Mouse (Mus musculus) kidney, postnatal 4 days (tissue): ENCODE measurements at regions not wholly inside any gene's neighbourhood (a gene's known extent, or its start where the extent isn't known, plus 50 kb on each side); places are given as distances from the start of the nearest gene placed in this dataset.

ENCODE experiments used
- DNase-seq, 2 experiments: peaks; one replicate each; pipeline ENCODE4 v3.0.0; 2021; ENCODE audit warnings: mixed read lengths in 2 of 2

DNA sequence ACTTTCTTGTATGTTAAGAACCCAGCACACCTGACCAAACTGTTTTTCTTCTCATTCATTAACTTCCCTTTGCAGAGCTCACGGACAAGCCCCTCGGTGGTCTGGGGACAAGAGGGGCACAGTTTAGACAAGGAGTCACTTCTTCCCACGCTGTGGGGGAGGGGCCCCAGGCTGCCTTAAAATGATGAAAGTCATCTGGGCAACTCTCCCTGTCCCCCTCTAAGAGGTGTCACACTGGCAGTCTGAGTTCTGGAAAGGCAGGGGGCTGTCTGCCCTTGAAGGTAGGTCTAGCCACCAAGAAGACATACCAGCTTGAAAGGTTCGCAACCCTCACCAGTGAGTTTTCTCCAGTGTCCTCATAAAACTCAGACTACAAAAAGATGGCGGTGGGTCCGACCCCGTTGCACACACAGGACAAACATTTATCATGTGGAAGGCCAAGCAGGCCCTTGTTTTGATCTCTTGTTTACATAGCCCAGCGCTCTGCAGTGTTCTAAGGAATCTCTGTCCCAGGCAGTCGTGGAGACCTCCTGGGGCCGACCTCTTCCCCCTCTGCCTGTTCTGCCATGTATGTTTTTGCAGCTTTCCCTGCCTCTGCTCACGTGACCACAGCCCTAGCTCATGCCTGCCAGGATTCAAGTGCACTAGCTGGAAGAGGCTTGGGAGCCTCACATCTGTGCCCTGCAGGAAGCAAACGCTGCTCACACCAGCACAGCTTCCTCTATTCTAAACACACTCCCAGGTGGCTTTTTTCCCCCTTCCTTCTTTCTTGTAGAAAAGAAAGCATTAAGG is 259.2 kb downstream of the Cxcl12 start:
- DNase-seq = peak; percentile 31 to 51

DNA sequence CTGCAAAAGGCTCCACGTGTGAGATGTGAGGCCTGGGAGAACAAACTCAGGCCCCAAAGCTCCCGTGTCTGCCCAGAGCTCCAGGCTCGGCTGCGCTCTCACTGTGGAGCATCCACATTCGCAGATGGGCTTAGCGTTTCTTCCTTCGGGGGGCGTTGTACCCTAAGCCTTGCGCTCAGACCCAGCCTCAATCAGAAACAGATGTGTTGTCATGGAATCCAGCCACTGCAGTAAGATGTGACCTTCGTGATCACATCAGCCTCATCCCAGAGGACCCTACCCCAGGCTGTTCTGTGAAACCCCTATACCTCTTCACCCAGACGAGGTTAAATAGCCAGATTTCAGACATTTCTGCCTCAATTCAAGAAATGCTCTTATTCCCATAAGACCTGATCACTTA is 260.1 kb downstream of the Cxcl12 start:
- DNase-seq = no peak

DNA sequence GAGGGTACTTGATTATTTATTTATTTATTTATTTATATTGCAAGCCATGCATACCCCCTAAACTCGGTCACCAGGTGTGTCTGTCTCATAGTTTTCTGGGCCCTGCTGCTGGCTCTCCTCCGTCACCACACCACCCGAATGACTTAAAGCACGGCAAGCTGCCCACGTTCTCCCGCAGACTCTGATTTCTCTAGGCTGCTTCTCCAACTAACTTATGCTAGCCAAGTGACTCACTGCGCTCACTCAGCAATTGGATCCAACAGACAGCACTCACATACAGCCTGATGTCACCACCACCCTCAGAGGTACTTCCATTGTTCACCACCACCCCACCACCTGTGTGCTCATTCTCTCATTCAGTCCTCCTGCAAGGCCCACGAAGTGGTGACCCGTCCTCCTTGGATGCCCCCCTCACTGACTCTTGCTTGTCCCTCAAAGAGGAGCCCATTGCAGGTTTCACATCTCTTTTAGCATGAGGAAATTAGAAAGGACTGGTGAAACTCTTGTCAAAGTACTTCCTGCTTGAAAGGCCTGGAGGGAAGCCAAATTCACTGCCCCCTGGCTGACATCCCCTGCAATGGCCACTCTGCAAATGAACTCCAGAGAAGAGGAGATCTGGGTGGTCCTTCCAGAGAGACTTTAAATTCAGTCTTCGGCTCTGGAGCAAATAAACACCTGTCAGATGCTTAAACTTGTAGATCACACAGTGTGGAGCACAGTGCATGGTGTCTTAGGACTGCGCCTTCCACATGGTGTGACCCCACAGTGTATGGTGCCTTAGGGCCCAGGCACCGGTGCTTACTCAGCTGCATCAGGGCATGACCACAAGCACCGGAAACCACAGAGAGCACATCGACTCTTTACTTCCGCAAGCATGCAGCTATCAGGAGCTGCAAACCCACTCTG is 262.8 kb downstream of the Cxcl12 start:
- peak; percentile 72 to 77 for DNase-seq

DNA sequence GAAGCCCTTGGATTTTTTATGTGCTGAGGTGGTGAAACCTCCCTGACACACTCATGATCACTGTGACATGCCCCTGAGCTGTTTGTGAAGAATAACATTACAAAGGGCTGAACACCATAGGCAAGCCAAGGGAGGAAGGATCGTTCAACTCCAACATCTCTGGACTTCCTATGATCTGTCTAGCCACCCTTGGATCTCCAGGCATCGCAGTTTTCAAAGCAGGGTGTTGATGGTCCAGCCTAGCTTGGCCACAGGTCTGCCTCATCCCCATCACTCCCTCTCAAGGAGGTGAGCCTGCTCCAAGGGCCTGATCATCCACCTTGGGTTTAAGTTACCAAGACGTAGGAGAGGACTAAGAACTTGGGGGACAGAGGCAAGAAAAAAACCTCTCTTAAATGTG is 268.5 kb downstream of the Cxcl12 start:
- no peak for DNase-seq

DNA sequence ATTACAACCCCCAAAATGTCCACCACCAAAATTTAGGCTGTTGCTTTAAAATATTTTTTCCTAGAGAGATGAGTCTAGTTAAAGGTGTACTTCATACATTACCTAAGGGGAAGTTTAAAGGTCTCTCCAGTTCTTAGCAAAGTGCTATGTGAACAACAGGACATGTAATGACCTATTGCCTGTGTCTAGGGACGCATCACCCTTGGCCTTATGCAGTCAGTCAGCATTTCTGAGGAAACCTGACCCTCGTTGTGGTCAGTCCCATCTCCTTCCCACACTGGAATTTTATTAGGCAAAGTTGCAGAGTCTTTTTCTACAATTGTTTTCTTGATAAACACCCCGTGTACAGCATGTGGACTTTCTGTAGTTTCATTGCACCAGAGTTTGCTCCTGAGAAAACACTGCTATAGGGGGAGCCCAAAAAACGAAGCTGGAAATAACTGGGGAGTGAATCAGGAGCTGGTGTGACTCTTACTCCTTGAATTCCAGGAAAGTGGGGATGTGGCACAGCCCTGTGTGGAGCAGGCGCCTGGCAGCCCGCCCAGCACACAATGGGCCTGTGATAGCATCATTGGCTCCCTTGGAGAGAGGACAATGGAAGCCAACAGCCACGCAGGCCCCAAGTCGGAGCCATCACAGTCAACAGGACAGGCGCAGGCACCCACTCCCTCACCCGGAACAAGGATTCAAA is 269.2 kb downstream of the Cxcl12 start:
- DNase-seq = peak; percentile 57 to 69

DNA sequence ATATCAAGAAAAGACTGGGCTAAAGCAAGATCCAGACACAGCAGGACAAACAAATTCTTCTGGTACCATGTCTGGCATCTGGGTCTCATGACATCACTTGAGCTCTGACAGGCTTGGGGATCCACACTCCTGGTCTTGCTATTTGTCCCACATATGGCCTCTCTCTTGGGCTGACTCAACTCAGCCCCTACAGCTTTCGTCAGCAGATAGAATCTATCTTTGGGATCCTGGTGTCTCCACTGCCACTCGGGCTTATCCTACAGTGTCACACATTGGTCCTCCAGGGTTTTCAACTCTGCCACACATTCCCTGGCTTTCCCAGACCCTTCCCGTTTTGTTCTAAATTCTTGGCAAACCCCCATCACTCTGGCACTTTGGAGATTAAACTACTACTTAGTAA is 280.3 kb downstream of the Cxcl12 start:
- no peak for DNase-seq

DNA sequence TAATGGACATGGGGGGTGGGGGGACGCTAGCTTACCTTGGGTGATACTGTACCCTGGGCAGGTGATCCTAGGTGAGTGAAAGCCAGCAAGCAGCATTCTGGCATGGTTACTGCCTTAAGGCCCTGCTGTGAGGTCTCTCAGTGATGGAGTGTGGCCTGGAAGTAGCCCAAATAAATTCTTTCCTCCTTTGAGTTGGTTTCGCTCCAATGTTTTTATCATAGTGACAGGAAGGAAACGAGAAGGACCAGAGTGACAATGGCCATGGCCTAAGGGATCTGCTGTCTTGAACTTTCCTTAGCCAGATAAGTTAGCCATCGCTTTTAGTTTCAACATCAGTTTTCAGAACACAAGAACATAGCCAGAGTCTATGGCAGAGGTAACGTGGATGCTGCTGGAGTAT is 282.7 kb downstream of the Cxcl12 start:
- DNase-seq = no peak

DNA sequence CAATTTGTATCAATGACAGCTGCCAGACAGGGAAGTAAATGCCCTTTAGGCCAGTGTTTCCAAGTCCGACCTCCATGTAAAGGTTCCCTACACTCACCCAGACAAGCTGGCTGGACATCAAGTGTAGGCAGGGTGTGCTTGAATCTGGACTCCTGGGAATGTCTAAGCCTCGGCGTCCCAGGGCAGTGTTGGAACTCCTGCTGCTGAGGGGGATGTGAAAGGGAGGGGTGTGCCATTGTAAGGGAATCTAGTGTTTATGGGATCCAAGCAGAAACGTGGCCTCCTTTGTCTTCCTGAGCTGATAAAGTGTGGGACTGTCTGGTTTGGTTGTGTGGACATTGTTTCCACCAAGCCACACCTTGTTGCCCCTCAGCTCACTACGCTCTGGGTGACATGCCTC is 291.9 kb downstream of the Cxcl12 start:
- no peak for DNase-seq

DNA sequence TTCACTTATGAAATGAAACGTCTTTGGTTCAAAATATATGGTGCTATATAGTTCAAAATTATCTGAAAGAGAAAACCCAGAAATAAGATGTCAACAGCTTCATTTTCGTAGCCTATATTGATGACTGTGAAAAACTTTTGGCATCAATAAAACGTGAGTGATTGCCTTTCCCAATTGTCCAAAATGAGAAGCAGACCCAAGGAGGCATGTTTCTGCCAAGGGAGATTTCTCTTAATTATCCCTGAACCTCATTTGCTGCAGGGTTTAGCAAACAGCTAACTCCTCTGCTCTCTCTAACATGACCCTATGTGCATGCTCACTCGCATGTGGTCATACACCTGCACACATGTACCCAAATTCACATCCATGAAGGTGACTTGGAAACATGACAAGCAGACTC is 296.8 kb downstream of the Cxcl12 start:
- DNase-seq = no peak

DNA sequence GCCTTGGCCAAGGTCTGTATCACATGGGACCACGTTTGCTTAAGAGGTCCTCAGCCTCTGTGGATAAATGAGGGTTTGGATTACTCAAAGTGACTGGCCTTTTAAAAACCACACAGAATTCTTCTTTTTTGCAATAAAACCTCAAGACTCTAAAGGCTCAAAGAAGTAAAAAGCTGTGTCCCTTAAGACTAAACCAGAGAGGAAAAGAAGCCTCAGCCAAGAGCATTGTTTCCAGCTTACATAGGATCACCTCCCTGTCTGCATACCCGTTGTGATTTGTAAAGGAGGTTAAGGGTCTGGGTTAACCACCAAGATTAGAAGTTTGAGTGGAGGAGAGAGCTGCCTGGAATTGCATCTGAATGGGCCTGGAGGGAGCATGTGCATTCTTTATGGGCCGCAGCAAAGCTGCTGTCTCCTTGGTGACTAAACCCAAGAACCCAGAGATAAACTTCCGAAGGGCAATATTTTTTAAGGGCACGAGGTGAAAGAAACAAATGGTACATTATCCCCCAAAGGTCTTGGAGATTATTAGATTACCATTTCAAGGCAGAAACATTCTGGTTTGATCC is 297.4 kb downstream of the Cxcl12 start:
- no peak for DNase-seq

DNA sequence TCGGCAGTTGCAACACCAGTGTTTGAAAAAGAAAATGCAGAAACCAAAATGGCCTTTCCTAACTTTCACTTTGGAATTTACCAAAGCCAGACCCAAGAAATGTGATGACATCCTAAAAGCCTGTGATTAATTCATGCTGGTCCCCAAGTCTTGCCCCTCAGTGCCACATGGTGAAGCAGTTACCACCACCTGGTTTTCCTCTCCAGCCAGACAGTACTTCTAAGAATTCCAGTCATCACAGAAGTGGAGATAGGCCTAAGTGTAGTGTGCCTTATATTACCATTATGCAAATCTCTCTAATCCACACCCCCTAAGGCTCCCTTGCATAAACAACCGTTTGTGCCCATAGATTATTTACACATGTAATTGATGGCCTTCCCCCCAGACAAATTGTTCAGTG is 311.0 kb downstream of the Cxcl12 start:
- DNase-seq = no peak

DNA sequence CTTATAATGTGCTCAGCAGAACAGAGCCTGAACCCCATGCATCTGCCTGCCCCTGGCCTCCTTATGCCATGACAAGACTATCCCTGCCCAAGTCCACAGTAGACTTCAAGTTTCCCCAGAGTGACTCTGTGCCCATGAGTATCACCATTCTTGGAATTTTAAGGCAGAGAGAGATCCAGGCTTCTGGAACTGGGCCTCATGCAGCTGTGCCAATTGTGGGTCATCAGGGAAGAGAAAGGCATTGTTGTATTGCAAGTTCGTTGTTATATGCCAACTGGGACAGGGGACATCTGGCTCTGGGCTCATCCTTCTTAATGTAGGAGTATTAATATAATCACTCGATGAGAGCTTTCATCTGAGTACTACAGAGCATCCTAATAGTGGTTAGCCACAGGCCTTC is 312.1 kb downstream of the Cxcl12 start:
- no peak for DNase-seq

DNA sequence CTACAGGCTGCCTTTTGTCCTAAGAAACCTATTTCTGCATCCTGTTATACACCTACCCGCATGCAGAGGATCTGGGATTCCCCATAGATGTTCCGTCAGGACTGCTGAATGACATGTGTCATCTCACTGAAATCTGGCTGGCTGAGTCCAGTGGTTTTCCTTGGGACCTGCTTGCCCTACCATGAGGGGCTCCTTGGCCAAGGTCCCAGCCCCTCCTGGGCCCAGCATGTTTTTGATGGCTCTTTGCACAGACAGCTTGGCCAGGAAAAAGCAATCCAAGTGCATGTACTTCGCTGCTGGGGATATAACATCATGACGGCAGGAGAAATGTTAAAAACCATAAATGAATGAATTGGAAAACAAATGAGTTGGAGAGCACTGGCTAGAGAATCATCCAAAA is 320.8 kb downstream of the Cxcl12 start:
- no peak for DNase-seq

DNA sequence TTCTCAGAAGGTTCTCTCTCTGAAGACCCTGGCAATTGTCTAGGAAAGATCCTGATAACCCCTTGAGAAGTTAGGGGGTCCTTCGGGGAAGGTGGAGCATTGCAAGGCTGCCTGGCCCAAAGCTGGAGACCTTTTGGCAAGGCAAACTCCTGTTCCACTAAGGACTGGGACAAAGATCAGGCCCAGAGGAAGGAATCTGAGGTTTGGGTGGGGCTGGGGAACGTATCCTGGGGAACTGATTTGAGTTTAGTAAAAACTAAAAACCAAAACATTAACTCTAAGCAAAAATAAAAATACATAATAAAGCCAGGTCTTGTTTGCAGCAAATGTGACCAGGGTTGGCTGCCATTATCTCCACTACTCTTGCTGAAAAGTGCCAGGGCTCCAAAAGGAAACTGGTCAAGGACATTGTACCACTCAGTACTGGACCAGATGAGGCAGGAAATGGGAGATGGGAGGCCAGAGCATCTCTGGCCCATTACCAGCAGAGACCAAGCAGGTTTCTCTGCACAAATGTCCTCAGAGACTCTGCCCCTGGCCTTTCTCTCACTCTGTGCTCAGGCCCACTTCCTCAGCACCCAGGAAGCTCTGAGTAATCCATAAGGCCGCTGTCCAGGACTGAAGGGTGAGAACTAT is 321.5 kb downstream of the Cxcl12 start:
- DNase-seq = no peak

DNA sequence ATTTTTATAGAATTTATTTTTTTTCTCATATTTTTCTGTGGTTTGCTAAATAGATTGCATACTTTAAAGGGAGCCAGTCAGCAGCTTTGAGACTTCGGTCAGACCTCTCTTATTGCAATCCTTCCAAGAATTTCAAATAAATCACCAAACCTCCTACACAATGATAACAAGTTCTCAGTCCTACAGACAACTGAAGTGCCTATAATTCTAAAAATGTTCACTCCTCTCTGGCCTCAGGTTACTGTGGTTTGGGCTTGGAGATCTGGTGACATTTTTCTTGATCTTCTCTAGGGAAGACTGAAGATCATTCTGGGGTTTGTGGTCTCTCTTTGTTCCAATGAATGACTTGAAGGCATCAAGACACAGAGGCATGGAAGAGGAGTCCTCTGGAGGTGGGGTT is 326.6 kb downstream of the Cxcl12 start:
- no peak for DNase-seq

DNA sequence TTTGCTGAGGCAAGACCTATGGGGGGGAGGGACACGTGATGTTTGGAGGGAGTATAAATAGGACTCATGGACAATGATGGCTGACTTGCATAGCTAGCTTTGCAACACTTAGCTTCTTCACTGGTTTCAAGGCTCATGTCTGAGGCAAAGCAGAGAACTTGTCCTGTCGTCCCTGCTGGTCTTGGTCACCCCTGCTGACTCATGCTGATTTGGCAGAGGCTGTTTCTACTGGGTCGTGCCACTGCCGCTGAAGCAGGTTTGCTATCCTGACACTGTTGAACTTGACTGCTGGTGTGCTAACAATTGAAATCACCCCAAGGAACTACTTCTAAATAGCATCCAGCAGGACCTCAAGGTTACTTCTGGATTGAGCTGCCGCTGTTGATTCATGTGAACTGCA is 329.0 kb downstream of the Cxcl12 start:
- no peak for DNase-seq

DNA sequence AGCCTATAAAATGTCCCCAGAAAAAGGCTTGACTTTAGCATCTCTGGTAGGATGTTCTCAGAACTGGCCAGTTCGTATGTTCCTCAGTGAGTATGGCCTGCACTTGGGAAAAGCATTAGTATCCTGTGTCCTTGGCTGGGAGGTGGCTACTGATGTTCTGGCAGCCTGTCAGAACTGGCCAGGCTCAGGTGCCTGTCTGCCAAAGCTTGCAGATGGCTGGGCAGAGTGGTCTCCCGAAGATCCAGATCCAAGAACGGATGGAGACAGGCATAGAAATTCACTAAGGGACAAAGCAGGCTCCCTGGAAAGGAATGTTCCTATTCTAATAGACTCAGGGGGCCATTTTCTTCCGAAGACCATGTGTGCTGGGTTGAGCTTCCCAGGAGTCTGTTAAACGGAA is 329.6 kb downstream of the Cxcl12 start:
- no peak for DNase-seq

DNA sequence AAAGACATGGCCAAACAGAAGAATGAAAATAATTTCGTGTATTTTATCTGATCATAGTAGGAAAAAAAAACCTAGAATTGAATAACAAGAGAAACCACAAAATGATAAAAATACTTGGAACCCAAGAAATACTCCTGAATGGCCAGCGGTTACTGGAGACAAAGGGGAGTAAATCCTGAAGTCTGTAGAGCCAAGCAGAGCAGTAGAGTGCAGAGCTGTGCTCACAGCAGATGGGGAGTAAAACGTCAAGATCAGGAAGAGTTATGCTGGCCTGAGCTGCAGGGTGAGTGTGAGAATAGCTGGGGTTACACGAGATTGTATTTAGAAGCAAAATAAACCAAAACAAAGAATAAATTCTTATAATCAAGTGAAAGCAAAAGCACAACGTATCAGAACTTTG is 334.0 kb downstream of the Cxcl12 start:
- DNase-seq = peak in 1 of 2 experiments; percentile 29

DNA sequence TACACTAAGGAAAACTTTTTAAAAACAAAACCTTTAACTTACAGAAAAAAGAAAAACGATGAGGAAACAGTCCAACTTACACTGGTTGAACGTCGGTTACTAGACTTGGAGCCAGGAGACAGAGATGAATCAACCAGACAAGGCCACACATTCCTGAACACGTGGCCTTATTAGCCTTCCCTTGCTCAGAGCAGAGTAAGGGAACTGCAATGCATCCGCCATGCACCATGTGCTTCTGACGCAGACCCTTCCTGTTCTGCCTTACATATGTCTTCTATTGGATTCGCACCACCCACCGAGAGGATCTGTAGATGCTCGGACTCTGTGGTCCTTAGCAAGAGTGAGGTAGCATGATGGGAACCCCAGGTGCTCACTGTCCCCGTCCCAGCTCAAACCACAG is 336.2 kb upstream of the Zfp637 start:
- no peak for DNase-seq

DNA sequence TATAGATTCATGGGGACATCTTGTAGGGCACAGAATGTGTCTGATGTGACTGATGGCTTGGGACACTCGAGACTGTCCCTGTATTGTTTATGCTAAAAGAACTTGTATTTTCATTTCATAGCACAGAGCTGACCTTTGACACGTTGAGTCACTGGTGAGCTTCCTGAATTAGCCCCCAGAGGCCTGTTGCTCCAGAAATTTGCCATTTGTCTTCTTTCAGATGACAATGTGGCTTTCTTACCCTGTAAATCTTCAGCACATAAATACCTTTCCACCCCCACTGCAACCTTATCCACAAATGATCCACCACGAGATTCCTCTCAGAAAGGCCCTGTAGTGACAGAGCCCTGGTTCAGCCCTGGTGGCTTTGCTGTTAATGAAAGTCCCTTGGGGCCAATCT is 335.5 kb upstream of the Zfp637 start:
- DNase-seq = peak in 1 of 2 experiments; percentile 42

DNA sequence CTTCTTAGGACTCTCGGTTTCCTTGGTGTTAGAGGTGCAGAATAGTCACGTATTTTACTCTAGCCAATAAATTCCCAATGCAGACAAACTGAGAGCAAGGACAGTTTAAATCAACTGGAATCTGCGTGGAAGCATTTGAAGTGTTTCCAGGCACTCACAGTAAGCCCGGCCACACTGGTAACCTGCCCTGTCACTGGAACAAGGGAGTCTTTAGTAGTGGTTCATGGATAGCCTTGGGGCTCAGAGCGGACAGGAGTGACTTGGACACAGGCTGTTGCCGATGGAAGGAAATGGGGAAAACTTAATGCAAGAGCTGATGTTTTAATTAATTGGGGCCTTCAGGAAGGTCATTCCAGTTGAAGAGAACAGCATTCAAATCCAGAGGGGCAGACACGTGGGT is 334.4 kb upstream of the Zfp637 start:
- peak in 1 of 2 experiments; percentile 39 for DNase-seq

DNA sequence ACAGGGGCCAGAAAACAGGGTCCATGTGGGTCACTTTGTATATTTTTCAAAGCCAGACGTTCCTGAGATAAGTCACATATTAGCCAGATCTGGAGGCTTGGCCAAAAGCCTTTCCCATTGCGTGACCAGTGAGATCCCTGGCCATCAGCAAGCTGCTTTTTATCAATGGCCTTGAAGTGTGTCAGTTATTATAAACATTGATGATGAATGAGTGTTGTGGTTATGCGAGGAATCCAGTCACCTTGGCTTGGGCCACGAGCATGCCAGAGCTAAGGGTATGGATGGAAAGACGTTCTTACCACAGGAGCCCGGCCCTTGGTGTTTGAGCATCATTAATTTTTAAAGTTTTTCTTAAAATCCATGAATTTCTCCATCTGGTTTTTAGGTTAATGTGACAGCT is 332.1 kb upstream of the Zfp637 start:
- DNase-seq = peak in 1 of 2 experiments; percentile 30

DNA sequence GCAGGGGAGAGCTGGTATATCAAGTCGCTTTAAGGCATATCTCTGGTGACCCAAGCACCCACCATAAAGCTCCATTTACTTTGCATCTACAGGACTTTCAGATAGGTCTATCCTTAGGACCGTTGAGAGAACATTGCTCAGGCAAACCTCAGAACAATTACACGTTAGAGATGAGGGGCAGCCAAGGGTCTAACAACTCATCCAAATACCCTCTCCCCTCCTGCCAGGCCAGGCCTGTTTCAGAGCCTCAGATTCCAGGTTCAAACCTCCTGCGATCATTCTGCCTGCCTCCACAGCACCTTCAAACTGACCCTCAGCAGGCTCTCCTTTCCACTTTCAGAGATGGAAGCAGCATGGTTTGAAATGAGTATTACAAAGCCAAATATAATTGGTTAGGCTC is 331.0 kb upstream of the Zfp637 start:
- no peak for DNase-seq
